Mouse (Mus musculus) MN1 (cell line): Measurements from ENCODE around the gene Inpp5f.
"Not testable (repeated sequence)": the region's sequence is repeated elsewhere in the genome, so short reads cannot be mapped to it uniquely, and the experiment has no call there.

Experiments used
- DNase-seq: peaks from one replicate; pipeline ENCODE4 v3.0.0-alpha.2; 2016; ENCODE audit warnings: low spot score

Gene Inpp5f

DNA sequence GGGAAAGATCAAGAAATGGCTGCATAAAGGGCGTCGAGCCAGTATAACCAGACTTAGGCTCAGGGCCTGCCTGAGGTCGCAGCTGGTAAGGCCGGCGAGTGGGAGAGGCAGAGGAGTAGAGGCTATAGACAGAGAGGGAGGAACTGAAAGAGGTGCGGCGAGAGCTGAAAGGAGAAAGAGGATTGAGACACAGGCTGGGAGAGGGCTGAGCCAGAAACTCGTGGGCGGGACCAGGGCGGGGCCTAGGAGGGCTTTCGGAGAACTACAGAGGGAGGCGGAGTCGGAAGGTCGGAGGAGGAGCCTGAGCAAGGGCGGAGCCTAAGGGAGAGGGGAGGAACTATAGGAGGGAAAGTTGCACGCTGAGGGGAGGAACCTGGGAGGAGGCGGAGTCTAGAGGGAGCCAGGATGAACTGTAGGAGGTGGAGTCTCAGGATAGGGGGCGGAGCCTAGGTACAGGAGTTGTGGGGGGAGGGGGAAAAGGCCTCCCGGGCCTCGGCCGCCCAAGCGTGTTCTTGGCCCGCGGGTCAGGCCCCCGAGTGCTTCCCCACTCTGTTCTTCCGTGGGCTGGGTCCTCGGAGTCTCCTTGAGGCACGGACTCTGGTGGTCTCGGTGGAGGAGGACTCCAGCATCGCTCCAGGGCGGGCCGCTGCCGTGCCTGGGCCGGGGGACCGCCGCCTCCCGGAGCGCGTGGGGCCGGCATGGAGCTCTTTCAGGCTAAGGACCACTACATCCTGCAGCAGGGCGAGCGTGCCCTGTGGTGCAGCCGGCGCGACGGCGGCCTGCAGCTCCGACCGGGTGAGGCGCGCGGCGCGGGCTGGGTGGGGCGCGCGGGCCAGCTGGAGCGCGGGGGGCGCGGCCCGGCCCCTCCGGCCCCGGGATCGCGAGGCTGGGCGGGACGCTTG lies at the start of gene Inpp5f:
Gene Inpp5f (plus strand): TSS at position 432 of the 902 bp plus-strand sequence.
- DNase-seq, result peak; percentile 98

DNA sequence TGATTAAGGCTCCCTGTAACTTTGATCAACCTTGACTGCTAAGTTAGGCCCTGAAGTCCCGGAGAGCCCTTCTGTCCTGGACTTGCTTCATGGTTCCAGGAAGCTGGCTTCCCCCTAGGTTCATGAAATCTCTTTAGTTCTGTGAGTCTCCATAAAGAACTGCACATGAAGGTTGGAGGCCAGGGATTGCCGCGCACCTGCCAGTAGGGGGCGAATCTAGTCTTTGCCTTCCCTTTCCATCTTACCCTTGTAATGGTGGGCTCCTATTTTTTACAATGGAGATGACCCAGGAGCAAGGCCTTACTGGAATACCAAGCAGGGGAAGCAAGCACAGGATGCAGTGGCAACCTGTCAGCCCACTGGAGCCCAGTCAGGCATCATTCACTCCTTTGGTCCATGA lies 47.8 kb upstream of the Inpp5f start:
- no peak for DNase-seq

DNA sequence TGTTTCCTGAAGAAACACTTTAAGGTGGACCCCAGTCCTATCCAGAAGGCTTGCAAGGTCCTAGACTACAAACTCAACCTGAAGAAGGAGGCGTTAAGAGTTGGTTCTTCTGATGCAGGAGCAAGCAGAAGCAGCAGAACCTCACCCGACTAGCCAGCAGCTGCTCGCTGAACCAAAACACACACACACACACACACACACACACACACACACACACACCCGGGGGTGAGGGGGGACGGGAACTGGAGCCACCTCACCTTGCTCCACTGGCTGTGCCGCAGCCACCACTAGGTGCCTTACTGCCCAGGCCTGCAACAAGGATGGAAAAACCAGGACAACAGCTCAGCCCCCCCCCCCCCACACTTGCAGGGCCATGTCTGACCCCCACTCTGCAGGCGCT lies 44.8 kb upstream of the Inpp5f start:
- DNase-seq, result no peak

DNA sequence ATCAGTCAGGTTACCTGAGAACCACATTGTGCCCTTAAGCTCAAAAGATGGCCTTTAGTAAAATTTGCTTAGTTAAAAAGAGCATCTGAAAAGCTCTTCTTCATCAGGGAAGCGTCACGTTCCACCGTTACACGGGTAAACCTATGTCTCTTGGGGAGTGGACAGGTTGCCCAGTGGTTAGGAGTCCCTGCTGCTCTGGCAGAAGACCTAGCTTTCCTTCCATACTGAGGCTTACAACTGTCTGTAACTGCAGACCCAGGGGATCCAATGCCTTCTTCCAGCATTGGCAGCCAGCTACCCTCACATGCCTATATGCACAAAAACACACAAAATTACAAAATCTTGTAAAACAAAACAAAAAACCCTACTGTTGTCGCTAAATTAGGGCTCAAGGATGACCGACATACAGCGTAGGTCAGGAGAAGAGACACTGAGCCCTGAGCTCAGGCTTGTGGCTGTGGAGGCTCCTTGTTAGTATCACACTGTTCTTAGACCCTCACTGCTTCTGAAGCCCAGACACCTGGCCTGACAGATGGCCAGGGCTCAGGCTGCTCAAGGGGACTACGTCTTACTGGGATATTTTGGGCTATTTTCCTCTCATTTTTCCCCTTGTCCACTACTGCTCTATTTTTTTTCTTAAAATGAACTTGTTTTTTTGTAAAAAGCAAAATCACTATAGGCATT lies 43.4 kb upstream of the Inpp5f start:
- DNase-seq, result no peak

DNA sequence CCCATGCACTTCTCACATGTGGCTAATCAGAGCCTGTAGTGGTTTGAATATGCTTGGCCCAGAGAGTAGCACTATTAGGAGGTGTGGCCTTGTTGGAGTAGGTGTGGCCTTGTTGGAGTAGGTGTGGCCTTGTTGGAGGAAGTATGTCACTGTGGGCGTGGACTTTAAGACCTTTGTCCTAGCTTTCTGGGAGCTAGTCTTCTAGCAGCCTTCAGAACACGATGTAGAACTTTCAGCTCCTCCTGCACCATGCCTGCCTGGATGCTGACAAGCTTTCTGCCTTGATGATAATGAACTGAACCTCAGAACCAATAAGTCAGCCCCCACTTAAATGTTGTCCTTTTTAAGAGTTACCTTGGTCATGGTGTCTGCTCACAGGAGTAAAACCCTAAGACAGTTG lies 41.7 kb upstream of the Inpp5f start:
- not testable (repeated sequence) for DNase-seq

DNA sequence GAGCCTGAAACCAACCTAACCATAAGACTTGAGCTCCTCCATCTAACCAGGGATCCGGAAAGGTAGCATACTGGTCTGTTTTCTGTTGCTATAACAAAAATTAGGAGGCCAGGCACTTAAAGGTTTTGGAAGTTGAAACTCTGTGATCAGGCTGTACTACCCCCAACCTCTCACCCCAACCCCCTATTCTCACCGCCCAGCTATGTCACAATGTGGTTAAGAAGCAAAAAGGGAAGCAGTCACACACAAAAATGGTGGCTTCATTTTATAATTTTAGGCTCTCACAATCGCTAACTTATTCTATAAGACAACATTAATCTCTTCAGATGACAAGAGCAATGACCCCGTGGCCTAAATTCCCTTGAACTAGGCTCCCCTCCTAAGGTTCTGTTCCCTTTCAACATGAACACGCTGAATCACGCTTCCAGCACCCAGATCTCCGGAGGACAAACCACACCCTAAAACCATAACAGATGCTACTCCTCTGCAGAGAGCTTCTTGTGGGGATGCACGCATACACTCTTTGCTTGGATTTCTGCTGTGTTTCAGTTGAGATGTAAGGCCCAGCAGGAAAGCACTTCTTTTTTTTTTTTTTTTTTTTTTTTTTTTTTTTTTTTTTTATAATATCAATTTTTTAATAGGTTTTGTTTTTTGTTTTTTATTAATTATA lies 41.0 kb upstream of the Inpp5f start:
- DNase-seq, result no peak

DNA sequence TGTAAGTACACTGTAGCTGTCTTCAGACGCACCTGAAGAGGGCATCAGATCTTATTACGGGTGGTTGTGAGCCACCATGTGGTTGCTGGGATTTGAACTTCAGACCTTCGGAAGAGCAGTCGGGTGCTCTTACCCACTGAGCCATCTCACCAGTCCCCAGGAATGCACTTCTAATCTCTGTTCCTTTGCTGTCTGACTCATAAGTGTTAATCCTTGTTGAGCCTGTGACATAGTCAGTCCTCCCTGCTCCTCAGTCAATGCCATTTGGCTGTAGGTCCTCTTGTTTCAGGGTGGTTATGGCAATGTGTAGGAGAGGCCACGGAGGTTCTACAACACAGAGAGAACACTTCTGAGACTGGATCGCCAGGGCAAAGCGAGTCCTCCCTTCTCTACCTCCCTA lies 40.5 kb upstream of the Inpp5f start:
- not testable (repeated sequence) for DNase-seq

DNA sequence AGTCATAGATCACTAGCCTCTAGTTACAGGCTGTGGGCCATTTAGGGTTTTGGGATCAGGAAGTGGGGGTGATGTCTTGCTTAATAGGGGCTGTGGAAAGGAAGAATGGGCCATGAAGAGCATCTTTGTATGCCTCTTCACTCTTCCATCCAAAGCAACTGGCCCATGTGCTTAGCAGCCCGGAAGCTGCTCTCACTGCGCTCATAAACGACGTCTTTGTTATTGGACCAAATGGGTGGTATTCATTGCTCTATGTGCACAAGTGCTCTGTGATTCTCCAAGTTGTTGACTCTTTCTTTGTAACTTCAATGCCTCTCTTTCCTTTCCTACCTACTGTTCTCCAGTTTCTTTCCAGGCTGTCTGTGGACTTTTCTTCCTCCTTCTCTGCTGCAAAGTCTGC lies 39.1 kb upstream of the Inpp5f start:
- no peak for DNase-seq

DNA sequence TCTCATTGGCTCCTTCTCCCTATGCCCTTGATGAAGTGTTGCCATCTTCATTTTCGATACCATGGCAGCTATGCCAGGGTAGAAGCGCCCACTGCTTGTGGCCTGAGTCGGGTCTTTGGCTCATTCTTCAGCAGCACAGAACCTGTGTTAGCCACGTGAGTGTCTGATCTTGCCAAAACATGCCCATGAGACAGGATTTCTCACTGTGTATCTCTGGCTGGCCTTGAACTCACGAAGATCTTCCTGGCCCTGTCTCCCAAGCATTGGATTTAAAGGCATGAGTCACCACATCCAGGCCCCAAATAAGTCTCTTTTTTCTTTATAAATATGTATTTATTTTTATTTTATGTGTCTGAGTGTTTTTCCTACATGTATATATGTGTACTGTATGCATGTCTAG lies 35.9 kb upstream of the Inpp5f start:
- no peak for DNase-seq

DNA sequence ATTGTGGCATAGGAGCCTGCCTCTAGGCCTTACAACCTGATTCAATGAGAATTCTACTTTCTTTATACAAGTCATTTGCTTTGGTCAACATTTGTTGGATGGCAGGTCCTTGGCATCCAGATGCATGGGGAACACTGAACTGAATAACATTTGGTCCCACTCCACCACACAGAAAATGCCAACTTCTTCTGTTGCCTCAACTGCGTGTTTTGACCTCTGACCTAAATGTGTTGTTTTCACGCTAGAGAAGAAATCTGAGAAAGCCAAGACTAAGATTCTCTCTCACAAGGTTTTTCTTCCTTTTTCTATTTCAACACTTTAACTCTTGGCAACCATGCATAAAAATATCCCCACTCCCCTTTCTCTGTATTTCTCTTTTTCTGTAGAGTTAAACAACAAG lies 35.3 kb upstream of the Inpp5f start:
- no peak for DNase-seq

DNA sequence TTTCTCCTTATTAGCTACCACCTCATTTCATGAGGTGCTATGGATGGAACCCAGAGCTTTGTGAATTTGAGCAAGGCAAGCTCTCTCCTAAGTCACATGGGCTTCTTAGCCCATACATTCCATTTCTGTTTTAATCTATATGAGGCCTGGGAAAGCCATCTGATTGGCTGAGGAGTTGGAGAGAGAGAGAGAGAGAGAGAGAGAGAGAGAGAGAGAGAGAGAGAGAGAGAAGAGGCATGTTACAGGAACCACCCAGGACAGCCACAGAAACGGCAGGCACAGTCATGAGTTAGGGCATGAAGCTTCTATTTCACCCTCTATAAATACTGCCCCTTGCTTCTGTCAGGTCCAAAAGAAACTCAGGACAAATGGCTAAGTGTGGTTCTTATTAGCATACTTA lies 33.5 kb upstream of the Inpp5f start:
- no peak for DNase-seq

DNA sequence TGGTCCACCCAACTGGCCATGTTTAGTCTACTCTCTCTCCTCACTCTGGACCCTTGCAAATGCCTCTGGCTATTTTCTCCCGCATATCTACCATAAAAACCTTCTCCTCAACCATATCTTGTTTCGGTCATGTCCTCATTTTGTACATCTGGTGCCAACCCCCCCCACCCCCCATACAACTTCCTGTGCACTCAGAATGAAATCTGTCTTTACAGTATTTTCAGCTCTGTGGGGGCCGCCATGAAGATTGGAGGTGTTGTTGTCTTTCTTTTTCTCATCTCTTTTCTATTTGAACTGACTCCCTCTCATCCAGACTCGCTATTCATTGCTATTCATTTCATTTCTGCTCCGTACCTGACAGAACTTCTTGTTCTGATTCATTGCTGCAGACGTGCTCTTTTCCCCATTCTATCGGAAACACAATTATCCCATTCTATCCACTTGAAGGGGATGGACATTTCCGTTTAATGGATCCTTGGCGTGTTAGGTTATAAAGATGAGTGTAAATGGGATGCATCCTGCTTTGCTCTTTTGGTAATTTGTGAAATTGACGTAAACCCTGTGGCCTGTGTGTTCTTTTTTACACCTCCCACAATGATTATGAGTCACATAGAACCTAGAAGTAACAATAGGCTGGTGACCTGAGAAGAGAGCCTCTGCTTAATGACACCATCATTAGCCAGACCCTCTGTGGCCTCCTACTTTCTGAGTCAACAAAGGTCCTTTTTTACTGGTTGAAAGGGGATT lies 32.8 kb upstream of the Inpp5f start:
- no peak for DNase-seq

DNA sequence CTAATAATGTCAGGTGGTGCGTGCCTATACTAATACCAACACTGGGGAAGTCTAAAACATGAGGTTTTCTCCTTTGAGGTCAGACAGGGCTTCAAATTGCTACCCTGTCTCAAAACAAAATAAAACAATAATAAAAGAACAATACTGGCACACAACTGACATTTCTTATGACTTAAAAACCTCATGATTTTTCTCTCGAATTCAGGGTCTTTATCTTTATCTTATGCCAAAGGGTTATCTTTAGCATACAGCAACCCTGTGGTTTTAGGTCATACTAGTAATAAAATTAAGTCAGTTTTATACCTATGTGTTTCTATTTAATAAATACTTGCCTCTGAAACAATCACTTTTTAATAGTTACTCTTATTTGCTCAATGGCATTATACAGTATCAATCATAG lies 31.7 kb upstream of the Inpp5f start:
- DNase-seq, result no peak

DNA sequence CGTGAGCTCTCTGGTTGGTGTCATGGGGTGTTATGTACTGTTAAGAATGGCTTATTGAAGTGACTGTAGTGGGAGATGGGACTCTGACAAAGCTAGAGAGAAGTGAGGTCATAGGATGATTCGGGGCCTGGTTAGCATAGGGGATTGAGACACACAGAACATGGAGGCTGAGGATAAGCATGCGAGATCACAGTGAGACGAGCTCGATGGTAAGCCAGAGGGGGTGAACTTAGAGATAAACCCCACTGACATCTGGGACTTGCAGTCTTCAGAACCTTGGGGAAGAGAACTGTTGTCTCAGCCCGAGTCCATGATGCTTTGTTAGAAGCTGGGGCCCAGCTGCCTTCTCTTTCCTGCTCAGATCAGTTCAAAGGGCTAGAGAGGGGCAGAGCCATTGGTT lies 30.8 kb upstream of the Inpp5f start:
- DNase-seq, result no peak

DNA sequence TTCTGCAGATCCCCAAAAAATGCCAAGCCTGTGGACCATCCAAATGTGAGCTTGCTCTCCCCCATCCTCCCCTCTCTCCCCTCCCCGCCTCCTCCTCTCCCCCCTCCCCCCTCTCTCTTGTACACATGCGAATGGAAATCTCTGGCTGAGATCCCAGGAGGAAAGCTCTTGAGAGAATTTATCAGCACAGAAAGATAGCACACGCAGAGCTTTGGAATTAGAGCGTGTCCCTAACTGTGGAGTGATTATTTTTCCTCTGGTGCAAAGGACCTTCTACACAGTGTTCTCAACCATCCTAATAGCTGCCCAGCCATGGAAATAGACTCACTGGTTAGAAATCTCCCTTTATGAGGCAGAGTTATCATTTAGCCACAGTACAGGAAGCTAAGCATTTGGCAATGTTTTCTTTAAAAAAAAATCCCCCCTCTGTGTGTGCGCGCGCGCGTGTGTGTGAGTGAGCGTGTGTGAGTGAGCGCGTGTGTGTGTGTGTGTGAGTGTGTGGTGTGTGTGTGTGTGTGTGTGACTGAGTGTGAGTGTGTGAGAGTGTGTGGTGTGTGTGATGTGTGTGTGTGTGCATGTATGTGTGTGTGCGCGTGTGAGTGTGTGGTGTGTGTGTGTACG lies 29.2 kb upstream of the Inpp5f start:
- peak; percentile 50 for DNase-seq

DNA sequence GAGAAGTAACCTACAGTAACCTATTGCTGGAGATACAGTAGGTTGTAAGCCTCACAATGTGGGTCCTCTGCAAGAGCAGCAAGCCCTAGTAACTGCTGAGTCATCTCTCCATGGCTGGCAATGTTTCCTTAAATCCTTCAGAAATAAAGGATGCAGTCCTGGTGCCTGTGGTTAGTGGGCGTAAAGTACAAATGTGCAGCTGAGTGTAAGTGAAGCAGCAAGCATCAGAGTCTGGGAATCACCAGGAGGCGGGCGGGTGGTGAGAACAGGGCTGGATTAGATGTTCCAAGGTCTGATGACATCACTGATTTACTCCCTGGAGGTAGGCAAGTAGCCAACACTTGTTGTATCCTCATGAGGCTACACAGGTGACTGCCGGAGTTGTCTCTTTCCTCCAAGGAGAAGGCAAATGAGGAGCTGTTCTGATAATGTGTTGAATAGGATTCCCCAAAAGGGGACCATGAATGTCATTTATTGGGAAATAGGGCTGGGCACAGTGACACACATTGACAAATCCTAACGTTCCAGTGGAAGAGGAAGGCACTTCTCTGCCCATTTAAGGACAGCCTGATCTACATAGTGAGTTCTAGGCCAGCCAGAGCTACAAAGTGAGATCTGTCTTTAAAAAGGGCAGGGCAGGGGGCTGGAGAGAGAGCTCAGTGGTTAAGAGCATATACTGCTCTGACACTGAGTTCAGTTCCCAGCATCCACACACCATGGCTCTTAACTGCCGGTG lies 27.7 kb upstream of the Inpp5f start:
- DNase-seq, result peak; percentile 64

DNA sequence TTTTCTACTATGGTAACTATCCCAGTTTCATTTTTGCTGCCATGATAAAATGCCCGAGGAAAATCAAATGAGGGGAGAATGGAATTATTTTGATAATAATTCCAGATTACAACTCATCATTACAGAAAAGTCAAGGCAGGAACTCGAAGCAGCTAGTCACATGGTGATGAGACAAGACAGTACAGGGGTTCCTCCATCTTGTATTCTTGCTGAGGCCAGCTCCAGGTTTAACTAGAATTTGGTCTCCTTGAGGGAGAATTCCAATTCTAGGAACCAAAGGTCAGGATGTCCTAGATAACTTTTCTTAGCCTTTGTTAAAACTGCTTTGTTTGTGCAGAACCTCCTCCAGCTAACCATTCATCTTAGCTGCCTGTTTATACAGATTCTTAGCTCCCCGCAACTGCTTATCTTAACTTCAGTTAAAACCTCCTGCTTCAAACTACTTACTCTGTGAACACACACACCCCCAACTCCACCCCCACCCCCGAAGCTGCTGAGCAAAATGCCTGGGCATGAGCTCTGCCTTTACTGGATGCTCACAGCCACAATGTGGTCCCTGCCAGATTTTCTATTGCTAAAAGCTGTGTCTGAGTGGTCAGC lies 23.7 kb upstream of the Inpp5f start:
- no peak for DNase-seq

DNA sequence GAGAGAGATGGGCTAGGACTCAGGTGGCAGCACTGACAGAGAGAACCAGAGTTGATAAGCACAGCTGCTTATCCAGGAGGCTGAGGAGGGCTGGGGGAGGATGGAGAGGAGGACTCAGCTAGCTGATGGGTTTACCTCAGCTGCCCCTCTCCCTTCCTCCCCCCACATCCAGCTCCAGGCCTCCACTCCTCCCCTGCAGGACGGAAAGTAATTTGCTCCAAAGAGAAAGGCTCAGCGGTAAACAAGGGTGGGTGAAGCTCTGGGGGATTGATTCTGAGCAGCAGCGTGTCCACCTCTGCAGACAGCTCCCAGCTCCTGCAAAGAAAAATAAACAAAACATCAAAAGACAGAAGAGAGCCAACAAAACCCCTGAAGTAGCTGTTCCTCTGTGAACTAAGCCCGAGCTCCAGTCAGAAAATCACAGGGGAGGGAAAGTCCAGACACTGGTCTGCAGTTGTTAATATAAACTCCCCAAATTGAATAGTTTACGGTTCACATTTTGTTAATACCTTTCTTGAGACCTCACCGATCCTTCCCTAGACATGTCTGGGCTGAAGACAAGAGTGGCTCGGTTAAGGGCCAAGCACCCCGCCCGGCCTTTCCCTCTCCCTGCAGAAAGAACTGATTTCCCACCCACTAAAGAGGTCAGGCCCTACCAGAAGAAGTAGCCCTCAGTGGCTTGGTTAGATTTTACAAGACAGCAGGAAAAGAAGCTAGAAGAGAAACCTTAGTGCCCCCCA lies 19.6 kb upstream of the Inpp5f start:
- DNase-seq, result peak; percentile 55

DNA sequence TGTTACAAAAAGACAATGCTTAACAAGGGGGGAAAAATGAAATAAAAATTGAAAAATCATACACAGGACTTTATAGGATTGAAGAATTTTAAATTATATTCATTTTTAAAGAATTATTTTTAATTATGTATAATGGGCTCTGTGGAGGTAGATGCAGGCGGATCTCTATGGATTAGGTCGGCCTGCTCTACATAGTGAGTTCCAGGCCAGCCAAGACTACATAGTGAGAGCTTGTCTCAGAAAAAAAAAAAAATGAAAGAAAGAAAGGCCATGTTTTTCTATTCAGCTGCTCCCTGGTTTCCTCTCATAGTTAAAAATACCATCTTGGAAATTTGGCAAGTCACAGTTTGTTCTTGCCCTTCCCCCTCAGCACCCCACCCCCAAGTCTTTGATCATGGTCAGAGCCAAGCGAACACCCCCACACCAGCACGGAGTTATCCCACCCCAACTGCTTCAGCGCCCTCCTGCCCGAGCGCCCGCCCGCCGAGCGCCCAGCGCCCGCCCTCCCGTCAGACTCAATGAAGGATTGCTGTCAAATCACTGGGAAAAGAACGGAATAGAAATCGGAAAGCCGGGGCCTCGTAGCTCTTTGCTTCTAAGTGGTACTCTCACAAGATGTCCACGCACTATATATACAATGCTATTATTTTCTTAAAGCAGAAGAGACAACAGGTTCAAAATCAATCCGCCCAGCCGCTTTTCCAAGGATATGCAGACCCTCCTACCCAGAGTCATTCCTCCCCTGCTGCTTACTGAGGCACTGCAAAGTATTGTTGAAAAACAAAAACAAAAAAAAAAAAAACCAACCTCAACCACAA lies 18.8 kb upstream of the Inpp5f start:
- DNase-seq, result peak; percentile 28
